Mouse (Mus musculus) cortical plate, adult 2 months (tissue): ENCODE measurements around the gene Gtpbp1. TPM values are rescaled to one million over a fixed set of nuclear protein-coding genes. Genes with fewer than 3 reads are reported as not detected.

Experiments
- H3K27ac ChIP-seq: fragments of 200-500 bp; 2 replicates; pipeline ENCODE4 v1.5.1; 2012; ENCODE audit warnings: low read length, control low read depth, inconsistent platforms; ENCODE audit not compliant: insufficient read depth
- H3K4me1 ChIP-seq: fragments of 200-500 bp; 2 replicates; pipeline ENCODE4 v1.6.1; 2011; ENCODE audit warnings: low read length; ENCODE audit not compliant: control insufficient read depth, insufficient read depth
- H3K4me3 ChIP-seq: fragments of 200-500 bp; 2 replicates; pipeline ENCODE4 v1.5.1; 2011; ENCODE audit warnings: mild to moderate bottlenecking, low read length, control low read depth; ENCODE audit not compliant: insufficient read depth
- CTCF ChIP-seq: fragments of 200-500 bp; IDR thresholded peaks from 2 replicates; pipeline ENCODE4 v1.5.1; 2011; ENCODE audit warnings: mild to moderate bottlenecking, control low read depth, low read length; ENCODE audit not compliant: insufficient read depth; ENCODE audit errors: extremely low read depth
- POLR2A ChIP-seq: fragments of 200-500 bp; IDR thresholded peaks from 2 replicates; pipeline ENCODE4 v1.6.1; 2011; ENCODE audit warnings: mild to moderate bottlenecking, low read length, control low read depth; ENCODE audit not compliant: insufficient read depth; ENCODE audit errors: extremely low read depth
- polyA plus RNA-seq: library from polyadenylated mRNA; depleted of rRNA; stranded (reverse); fragments of >200 nt; gene quantifications from 2 replicates; pipeline ENCODE4 v1.2.3, GENCODE M21; 2012

Gtpbp1 gene
- polyA plus RNA-seq, 1 experiment: 36.4 TPM

GRCm38 (mm10) chr15:79716710-79717109, 26.1 kb downstream of the Gtpbp1 start:
- Histone ChIP-seq H3K4me1 (no peaks in the 10 kb centered on the region), H3K4me3 (no peak overlapping the region), H3K27ac (no peak overlapping the region)
- TF ChIP-seq POLR2A (no peak), CTCF (no peak)

DNA sequence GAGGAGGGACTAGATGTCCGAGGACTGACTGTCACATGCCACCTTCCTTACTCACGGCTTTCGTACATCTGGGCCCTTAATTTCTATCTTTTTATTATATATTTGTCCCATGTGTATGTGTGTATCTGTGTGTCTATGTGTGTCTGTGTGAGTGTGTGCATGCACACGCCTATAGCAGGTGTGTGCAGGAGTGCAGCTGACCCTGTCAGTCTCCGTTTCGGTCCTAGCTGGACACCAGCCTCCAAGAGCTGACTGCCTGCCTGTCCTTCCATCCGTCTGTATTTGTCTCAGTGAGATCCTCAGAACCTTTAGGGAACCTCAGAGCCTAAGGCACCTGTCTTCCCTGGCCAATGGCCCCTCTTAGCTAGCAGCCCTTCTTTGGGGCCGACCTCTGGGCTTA, 29.6 kb downstream of the Gtpbp1 start:
- H3K4me1 ChIP-seq: no peaks in the 10 kb centered on the region
- no peak overlapping the region for H3K27ac ChIP-seq
- no peak overlapping the region for H3K4me3 ChIP-seq
- no peak for TF ChIP-seq CTCF

DNA sequence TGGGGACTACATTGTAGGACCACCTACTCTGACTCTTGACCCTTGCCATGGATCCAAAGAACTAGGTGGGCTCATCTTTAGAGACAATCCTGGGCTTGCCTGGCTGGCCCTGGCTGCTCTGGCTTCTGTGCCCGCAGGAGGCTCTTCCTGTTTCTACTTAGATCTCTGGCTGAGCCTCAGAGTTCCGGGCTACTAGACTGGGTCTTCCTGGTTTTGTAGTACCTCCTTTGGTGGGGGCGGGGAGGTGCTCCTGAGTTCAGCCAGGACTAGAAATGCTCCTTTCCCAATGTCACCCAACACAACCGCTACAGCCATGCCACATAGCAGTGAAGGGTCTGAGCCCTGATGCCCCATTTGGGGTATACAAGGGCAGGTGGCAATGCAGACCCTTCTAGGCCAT, 30.2 kb downstream of the Gtpbp1 start:
- Histone ChIP-seq H3K4me3 (no peak overlapping the region), H3K27ac (no peak overlapping the region), H3K4me1 (no peaks in the 10 kb centered on the region)
- TF ChIP-seq POLR2A (no peak), CTCF (no peak)

- Histone ChIP-seq H3K27ac (no peak overlapping the region), H3K4me3 (no peak overlapping the region), H3K4me1 (no peaks in the 10 kb centered on the region)
- peak; percentile 10; the same call in 1 of the 2 replicates for TF ChIP-seq POLR2A
- TF ChIP-seq CTCF: peak; percentile 67
Measured at GRCm38 (mm10) chr15:79723439-79723838, 32.8 kb downstream of the Gtpbp1 start.

- Histone ChIP-seq H3K4me1 (no peaks in the 10 kb centered on the region), H3K27ac (peak overlapping the region; percentile 36; the same call in 1 of the 2 replicates), H3K4me3 (no peak overlapping the region)
- no peak for TF ChIP-seq CTCF
- TF ChIP-seq POLR2A: peak; percentile 33; the same call in 1 of the 2 replicates
Measured at GRCm38 (mm10) chr15:79725190-79725789, 34.6 kb downstream of the Gtpbp1 start.

DNA sequence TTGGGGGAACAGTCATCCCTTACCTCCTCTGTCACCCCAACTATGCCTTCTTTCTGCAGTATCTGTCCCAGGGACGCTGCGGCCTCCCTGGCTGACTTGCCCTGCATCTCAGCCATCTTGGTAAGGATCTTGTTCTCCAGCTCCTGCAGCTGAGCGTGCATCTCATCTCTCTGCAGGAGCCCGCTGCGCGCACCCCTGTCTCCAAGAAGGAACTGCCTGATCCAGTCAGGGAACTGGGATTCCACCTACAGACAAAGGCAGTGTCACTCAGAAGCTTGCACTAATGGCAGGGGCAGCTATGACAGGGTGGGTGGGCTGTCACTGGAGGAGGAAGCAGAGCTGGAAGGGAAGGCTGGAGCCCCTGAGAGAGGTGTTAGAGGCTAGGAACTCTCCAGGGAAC, 37.2 kb downstream of the Gtpbp1 start:
- Histone ChIP-seq H3K27ac (peak overlapping the region; percentile 59; the same call in 1 of the 2 replicates), H3K4me1 (no peaks in the 10 kb centered on the region), H3K4me3 (no peak overlapping the region)
- TF ChIP-seq POLR2A (no peak), CTCF (no peak)

DNA sequence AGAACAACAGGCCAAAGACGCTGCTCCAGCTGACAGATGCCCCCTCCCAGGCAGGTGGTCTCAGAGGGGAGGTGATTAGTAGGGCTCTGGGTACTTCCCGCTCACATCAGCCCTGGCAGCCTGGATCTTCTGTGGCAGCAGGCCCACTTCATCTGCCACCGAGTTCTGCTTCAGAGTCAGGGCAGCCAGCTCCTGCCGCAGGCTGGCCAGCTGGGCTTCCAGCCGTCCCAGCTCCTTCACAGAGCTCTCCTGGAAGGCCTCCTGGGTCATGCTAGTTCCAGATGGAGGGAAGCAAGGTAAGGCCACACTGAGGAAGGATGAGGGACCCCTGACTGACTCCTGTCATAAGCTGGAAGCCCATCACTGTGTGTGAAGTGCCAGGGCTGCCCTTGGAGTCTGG, 37.7 kb downstream of the Gtpbp1 start:
- TF ChIP-seq CTCF: no peak
- no peak for TF ChIP-seq POLR2A
- Histone ChIP-seq H3K4me3 (no peak overlapping the region), H3K4me1 (no peaks in the 10 kb centered on the region), H3K27ac (peak overlapping the region; percentile 59; the same call in 1 of the 2 replicates)

DNA sequence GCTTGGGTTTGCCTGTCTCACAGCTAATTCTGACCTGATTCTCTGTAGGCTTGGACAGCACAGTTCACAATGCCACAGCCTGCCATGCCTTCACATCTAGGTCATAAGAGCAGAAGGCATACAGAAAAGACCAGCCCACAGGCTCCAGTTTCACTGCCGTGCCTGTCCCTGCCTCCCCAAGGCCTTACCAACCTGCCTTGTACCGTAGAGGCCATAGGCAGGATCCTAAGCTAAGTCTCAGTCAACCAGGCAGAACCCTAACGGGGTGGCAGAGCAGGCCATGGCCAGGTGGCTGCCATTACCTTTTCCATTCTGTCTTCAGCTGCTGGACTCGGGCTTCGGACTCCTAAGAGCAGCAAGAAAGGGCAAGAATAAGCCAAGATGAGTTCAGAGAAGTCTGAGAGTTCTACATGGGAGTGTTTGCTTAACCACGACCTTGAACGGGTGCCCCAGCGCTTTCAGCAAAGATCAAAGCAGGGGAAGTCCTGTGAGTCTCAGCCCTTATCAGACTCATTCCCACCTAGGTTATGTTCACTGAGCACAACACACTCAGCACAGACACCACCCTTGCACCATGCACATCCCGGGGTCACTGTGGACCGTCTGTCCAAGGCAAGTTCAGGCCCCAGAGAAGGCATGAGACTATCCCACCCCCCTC, 38.2 kb downstream of the Gtpbp1 start:
- Histone ChIP-seq H3K27ac (no peak overlapping the region; the same call in 1 of the 2 replicates), H3K4me3 (no peak overlapping the region), H3K4me1 (no peaks in the 10 kb centered on the region)
- TF ChIP-seq CTCF: no peak
- no peak for TF ChIP-seq POLR2A

DNA sequence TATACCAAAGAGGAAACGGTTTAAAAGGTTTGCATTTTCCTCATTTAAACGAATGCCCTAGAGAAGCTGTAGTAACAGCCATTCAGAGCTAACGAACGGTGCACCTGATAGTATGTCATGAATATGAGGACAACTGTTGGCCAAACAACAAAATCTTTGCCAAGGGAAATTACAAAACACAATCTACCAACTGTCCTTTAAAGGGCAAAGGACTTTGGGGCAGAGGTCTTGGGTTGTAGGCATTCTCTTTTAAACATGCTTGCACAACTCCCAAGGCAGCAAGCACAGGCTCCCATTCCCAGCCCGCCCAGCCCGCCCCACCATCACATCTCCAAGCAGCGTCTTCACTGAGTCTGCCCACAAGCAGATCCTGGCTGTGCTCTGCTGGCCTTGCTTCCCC, 40.9 kb downstream of the Gtpbp1 start:
- no peak overlapping the region for H3K27ac ChIP-seq
- H3K4me1 ChIP-seq: peaks cover 7% of the 10 kb centered on the region
- TF ChIP-seq POLR2A (no peak), CTCF (no peak)
- H3K4me3 ChIP-seq: no peak overlapping the region

DNA sequence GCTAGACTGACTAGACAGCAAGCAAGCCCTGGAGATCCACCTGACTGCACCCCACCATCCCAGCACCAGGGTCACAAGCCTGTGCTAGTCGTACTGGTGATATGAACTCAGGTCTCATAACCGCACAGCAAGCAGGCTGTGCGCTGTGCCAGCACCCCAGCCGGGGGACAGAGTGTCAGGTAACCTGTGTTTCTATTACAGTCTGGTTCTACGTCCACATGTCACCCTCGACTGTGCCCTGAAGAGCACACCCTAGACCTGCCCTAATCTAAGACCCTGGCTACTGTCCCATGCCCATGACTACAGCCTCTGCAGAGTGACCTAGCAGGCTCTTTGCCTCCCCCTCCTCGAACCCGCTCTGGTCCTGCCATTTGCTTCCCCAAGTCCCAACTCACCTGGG, 42.5 kb downstream of the Gtpbp1 start:
- TF ChIP-seq CTCF (no peak), POLR2A (no peak)
- H3K4me1 ChIP-seq: peaks cover 7% of the 10 kb centered on the region

More for the DNA sequence above, 42.5 kb downstream of the Gtpbp1 start:
- H3K27ac ChIP-seq: no peak overlapping the region
- H3K4me3 ChIP-seq: no peak overlapping the region
